Mouse (Mus musculus) intestine, embryonic 15.5 days (tissue): ENCODE data around the gene Josd1. TPM values are rescaled to one million over a fixed set of nuclear protein-coding genes. Genes with fewer than 3 reads are reported as not detected.

Experiments
- ATAC-seq: fragments of 200-750 bp; cut with Nextera tagmentation; 2 replicates; pipeline ENCODE4 v1.8.0; 2017; ENCODE audit warnings: moderate TSS enrichment, moderate library complexity
- H3K27ac ChIP-seq: fragments of 300-500 bp; sonication (generic); 2 replicates; pipeline ENCODE4 v1.5.1; 2015; ENCODE audit warnings: mild to moderate bottlenecking, inconsistent platforms
- H3K27me3 ChIP-seq: fragments of 300-500 bp; sonication (generic); replicated peaks from 2 replicates; pipeline ENCODE4 v1.6.1; 2015; ENCODE audit warnings: inconsistent platforms
- H3K36me3 ChIP-seq: fragments of 300-500 bp; sonication (generic); 2 replicates; pipeline ENCODE4 v1.6.1; 2015; ENCODE audit warnings: inconsistent platforms
- H3K4me1 ChIP-seq: fragments of 300-500 bp; sonication (generic); replicated peaks from 2 replicates; pipeline ENCODE4 v1.6.1; 2015; ENCODE audit warnings: inconsistent platforms
- H3K4me2 ChIP-seq: fragments of 300-500 bp; sonication (generic); replicated peaks from 2 replicates; pipeline ENCODE4 v1.6.1; 2015; ENCODE audit warnings: mild to moderate bottlenecking, inconsistent platforms
- H3K4me3 ChIP-seq: fragments of 300-500 bp; sonication (generic); replicated peaks from 2 replicates; pipeline ENCODE4 v1.5.1; 2015; ENCODE audit warnings: inconsistent platforms
- H3K9ac ChIP-seq: fragments of 300-500 bp; sonication (generic); 2 replicates; pipeline ENCODE4 v1.6.1; 2015; ENCODE audit warnings: inconsistent platforms
- H3K9me3 ChIP-seq: fragments of 300-500 bp; sonication (generic); 2 replicates; pipeline ENCODE4 v1.6.1; 2016; ENCODE audit warnings: inconsistent platforms
- WGBS: fragments of 180-500 bp; shearing (Covaris S2); methylation state at CpG from one replicate; pipeline ENCODE4 v1.1.7; 2015; 5-methylcytosine and 5-hydroxymethylcytosine counted together
- polyA plus RNA-seq: library from polyadenylated mRNA; unstranded; fragments of >200 nt; fragmentation: Nextera tagmentation; extraction: Ambion mirVana; gene quantifications from 2 replicates; pipeline ENCODE4 v1.2.1, GENCODE M21; 2015

Gene Josd1
- polyA plus RNA-seq, 1 experiment from 2014 or later = 19.4 TPM

DNA sequence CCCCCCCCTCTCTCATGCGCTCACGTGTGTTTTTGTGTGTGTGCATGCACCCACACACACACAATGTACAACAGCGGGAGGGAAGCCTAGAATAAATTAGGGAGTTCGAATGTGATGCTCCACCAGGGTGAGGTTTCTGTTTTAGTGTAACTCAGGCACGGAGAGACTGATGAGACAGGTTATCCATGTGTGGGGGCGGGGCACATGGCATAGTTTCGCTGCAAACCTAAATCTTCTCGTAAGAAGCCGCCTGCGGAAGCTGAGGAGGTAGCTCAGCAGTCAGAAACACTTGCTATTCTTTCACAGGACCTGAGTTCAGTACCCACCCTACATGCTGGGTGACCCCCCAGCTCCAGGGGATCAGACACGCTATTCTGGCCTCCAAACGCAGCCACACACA, 39.6 kb downstream of the Josd1 start:
- Histone ChIP-seq H3K9ac (no peak overlapping the region), H3K27me3 (no peaks in the 10 kb centered on the region), H3K4me2 (no peak overlapping the region), H3K9me3 (no peaks in the 10 kb centered on the region), H3K36me3 (no peaks in the 10 kb centered on the region), H3K27ac (no peak overlapping the region), H3K4me1 (no peaks in the 10 kb centered on the region), H3K4me3 (no peak overlapping the region)
- 87% methylated on average over 12 of the region's 12 CpGs for WGBS
- no peak for ATAC-seq

DNA sequence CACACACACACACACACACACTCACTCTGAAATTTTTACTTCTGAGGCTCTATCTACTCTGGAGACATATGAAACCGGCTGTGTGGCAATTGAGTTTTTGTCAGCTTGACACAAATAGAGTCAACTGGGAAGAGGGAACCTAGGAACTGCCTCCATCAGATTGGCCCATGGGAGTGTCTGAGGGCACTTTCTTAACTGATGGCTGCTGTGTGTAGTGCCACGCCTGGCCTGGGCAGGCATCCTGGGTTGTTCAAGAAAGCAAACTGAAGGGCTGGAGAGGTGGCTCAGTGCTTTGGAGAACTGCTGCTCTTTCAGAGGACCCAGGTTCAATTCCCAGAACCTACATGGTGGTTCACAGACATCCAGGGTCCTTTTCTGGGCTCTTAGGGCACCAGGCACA, 42.2 kb downstream of the Josd1 start:
- no peak overlapping the region for H3K9ac ChIP-seq
- no peaks in the 10 kb centered on the region for H3K27me3 ChIP-seq
- no peak overlapping the region for H3K4me2 ChIP-seq
- no peaks in the 10 kb centered on the region for H3K36me3 ChIP-seq
- H3K27ac ChIP-seq = no peak overlapping the region
- no peaks in the 10 kb centered on the region for H3K4me1 ChIP-seq
- no peaks in the 10 kb centered on the region for H3K9me3 ChIP-seq
- H3K4me3 ChIP-seq = no peak overlapping the region
- 85% methylated on average over 2 of the region's 2 CpGs for WGBS
- ATAC-seq = no peak

DNA sequence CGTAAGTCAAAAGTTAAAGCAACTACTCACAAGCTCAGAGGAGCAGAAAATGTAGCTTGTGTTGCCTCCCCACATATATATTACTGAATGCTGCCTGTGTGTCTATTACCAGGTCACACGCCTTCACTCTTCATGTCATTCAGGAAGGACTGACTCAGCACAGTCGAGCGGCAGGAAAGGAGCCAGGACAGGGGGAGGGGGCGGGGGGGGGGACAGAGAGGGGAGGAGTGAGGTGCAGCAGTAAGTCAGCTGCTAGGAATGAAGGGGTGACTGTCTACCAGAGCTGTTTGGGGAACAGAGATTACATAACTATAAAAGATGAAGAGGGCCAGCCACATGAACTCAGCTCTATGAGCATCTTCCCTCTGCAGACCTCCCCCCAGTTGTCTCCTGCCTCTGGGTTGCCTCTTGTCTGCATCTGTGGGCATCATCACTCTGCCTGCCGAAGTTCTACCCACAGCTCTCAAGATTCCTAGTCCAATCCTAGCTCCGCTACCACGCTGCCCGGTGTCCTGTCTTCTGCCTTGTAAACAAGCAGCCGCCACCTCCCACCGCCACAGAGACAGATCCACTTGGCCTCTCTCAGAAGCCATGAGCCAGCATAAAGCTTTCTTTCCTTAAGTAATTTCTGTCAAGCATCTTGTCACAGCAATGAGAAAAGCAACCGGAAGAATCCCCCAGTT, 46.4 kb downstream of the Josd1 start:
- Histone ChIP-seq H3K4me3 (no peak overlapping the region), H3K27me3 (no peaks in the 10 kb centered on the region), H3K27ac (no peak overlapping the region), H3K9ac (no peak overlapping the region), H3K4me1 (no peaks in the 10 kb centered on the region), H3K4me2 (no peak overlapping the region), H3K36me3 (no peaks in the 10 kb centered on the region), H3K9me3 (no peaks in the 10 kb centered on the region)
- no peak for ATAC-seq
- WGBS = 63% methylated on average over 11 of the region's 12 CpGs

DNA sequence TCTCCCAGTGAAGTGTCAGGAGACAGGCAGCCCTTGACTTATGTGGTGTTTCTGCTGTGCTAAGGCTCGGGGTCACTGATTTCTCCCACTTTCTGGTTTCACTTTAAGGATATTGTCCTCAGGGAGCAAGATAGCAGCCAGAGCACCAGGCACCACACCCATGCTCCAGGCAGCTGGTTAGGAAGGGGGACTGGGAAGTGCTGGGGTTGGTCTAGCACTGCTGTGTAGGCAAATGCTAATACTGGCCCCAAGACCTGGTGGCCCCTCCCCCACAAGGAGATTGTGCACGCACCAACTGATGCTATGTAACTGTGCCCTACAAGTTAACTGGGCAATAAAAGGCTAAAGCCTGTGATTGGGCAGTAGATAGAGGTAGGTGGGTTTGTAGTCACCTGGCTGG, 57.2 kb downstream of the Josd1 start:
- Histone ChIP-seq H3K4me2 (no peak overlapping the region), H3K27ac (no peak overlapping the region), H3K9ac (no peak overlapping the region), H3K4me1 (no peaks in the 10 kb centered on the region), H3K27me3 (no peaks in the 10 kb centered on the region), H3K36me3 (no peaks in the 10 kb centered on the region), H3K4me3 (no peak overlapping the region), H3K9me3 (no peaks in the 10 kb centered on the region)
- ATAC-seq = no peak
- 54% methylated on average over 2 of the region's 2 CpGs for WGBS

Other genes starting within 250 kb of the Josd1 start
- 59.1 and 61.8 TPM in 2 replicates for gene Csnk1e, start 232.4 kb downstream of the Josd1 start, polyA plus RNA-seq
- gene Kcnj4, start 182.7 kb downstream of the Josd1 start, polyA plus RNA-seq = not detected in 2 replicates
- gene Kdelr3, start 171.5 kb downstream of the Josd1 start, polyA plus RNA-seq = 71.6 and 78.7 TPM in 2 replicates
- gene Ddx17, start 141.2 kb downstream of the Josd1 start, polyA plus RNA-seq = 39.3 and 41.2 TPM in 2 replicates
- gene Dmc1, start 82.8 kb downstream of the Josd1 start, polyA plus RNA-seq = 1.3 and 1.8 TPM in 2 replicates
- gene Fam227a, start 29.0 kb downstream of the Josd1 start, polyA plus RNA-seq = 0.74 and 0.90 TPM in 2 replicates
- 37.6 and 39.0 TPM in 2 replicates for gene Cby1, start 28.7 kb downstream of the Josd1 start, polyA plus RNA-seq
- 261 and 272 TPM in 2 replicates for gene Tomm22, start 17.1 kb downstream of the Josd1 start, polyA plus RNA-seq
- 27.4 and 29.9 TPM in 2 replicates for gene Gtpbp1, start 2.9 kb upstream of the Josd1 start, polyA plus RNA-seq
- 3.4 and 4.5 TPM in 2 replicates for gene Sun2, start 54.6 kb upstream of the Josd1 start, polyA plus RNA-seq
- 42.6 and 44.5 TPM in 2 replicates for gene Dnal4, start 89.9 kb upstream of the Josd1 start, polyA plus RNA-seq
- gene Nptxr, start 116.8 kb upstream of the Josd1 start, polyA plus RNA-seq = 2.8 and 3.3 TPM in 2 replicates
- gene Npcd, start 146.3 kb upstream of the Josd1 start, polyA plus RNA-seq = 0.23 and 0.27 TPM in 2 replicates
- gene Cbx6, start 146.8 kb upstream of the Josd1 start, polyA plus RNA-seq = 39.1 and 39.7 TPM in 2 replicates
- 13.1 and 15.4 TPM in 2 replicates for gene Apobec3, start 203.7 kb upstream of the Josd1 start, polyA plus RNA-seq